Mouse (Mus musculus): ENCODE results near the gene Cript. TPM values are rescaled to one million over a fixed set of nuclear protein-coding genes. Genes with fewer than 3 reads are reported as not detected.

Gene Cript
- 18.4 and 20.4 TPM in 2 replicates for total RNA-seq (2012; rRNA removed)
- 43.1 and 47.7 TPM in 2 replicates for total RNA-seq (2014; rRNA removed)
- 31.4 and 34.8 TPM in 2 replicates for polyA plus RNA-seq (2012; ENCODE audit: insufficient read length, low read depth)

DNA sequence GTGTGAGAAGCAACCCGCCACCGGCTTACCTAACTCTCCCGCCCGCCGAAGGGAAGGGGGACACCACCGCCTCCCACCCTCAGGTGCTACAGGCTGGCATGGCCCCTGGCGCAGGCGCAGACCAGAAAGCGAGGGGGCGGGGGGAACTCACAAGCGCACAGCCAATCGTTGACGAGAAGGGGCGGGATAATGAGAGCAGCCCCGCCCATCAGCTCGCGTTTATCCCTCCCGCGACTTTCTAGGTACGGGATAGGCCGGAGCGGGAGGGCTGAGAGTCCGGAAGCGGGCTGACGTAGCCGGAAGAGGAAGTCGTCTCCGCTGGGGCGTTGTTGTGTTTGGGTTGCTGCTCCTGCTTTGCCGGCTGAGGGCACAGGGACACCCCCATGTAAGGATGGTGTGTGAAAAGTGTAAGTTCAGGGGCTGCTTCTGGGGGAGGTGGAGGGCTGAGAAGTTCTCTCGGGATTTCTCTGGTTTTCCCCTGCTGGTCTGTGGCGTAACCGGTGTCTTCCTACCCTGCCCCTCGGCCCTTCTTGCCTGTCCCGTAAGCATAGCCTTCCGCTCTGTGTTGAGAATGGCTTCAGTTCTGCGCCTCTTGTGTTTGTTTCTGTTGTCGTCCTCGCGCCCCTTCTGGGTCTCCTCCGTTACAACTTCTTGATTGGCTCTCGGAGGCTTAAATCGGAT lies at the start of gene Cript, which contains the start of gene Pigf:
Gene Cript (plus strand): TSS at position 282 of the 681 bp plus-strand sequence.
Gene Pigf (minus strand): TSS at position 138 of the 681 bp plus-strand sequence.
- peaks cover 28% of the 10 kb centered on the region for H3K79me2 ChIP-seq (replicated peaks; ENCODE audit: control insufficient read depth, extremely low read depth, insufficient read depth, poor library complexity, severe bottlenecking)
- peak; percentile 77; the same call in 1 of the 2 replicates for TF ChIP-seq TCF12 (IDR thresholded peaks at IDR 0.05; ENCODE audit: low read depth, low read length)
- TF ChIP-seq MAX (IDR thresholded peaks at IDR 0.05; ENCODE audit: low read length), result peak; percentile 57
- peak; percentile 78; the same call in 1 of the 2 replicates for TF ChIP-seq KAT2A (IDR thresholded peaks at IDR 0.05; ENCODE audit: insufficient replicate concordance, low read length)
- TF ChIP-seq CHD1 (IDR thresholded peaks at IDR 0.05; ENCODE audit: low read depth, low read length), result peak; percentile 66; the same call in 1 of the 2 replicates
- TF ChIP-seq ELF1 (IDR thresholded peaks at IDR 0.05; ENCODE audit: low read depth, low read length), result peak; percentile 99
- 0 out of 2 replicates have a peak, but pooled peaks have one; percentile 35 for TF ChIP-seq MYC (IDR thresholded peaks at IDR 0.05; ENCODE audit: low read depth, low read length)
- TF ChIP-seq SIN3A (IDR thresholded peaks at IDR 0.05; ENCODE audit: low read length), result peak; percentile 99
- TF ChIP-seq USF1 (IDR thresholded peaks at IDR 0.05; ENCODE audit: low read depth, low read length), result no peak
- TF ChIP-seq NELFE (IDR thresholded peaks at IDR 0.05; ENCODE audit: low read depth, low read length), result peak; percentile 68
- TF ChIP-seq MEF2A (IDR thresholded peaks at IDR 0.05; ENCODE audit: borderline replicate concordance, low read depth, low read length), result peak; percentile 36
- TF ChIP-seq ZMIZ1 (IDR thresholded peaks at IDR 0.05; ENCODE audit: low read depth, low read length), result peak; percentile 33; the same call in 1 of the 2 replicates
- TF ChIP-seq RCOR1 (conservative IDR thresholded peaks at IDR 0.05; ENCODE audit: low read depth, low read length), result no peak; the same call in 1 of the 2 replicates
- TF ChIP-seq E2F4 (IDR thresholded peaks at IDR 0.05; ENCODE audit: insufficient replicate concordance, low read depth, low read length), result peak; percentile 61; the same call in 1 of the 2 replicates
- TF ChIP-seq TBP (conservative IDR thresholded peaks at IDR 0.05; ENCODE audit: low read depth, low read length), result 0 out of 2 replicates have a peak, but pooled peaks have one; percentile 44
- TF ChIP-seq MAZ (IDR thresholded peaks at IDR 0.05; ENCODE audit: low read depth, low read length), result peak; percentile 91
- TF ChIP-seq RAD21 (IDR thresholded peaks at IDR 0.05; ENCODE audit: low read depth, low read length), result no peak
- TF ChIP-seq GABPA (IDR thresholded peaks at IDR 0.05; ENCODE audit: insufficient replicate concordance, low read depth, low read length), result no peak
- TF ChIP-seq CTCF (conservative IDR thresholded peaks at IDR 0.05 in 1 of 2, IDR thresholded peaks at IDR 0.05 in 1 of 2; ENCODE audit: low read depth in 2 of 2, low read length in 2 of 2), result no peak
- no peak for TF ChIP-seq JUND (conservative IDR thresholded peaks at IDR 0.05; ENCODE audit: low read depth, low read length)
- TF ChIP-seq POLR2AphosphoS2 (IDR thresholded peaks at IDR 0.05; ENCODE audit: low read depth, low read length), result no peak; the same call in 1 of the 2 replicates
- 0 out of 2 replicates have a peak, but pooled peaks have one; percentile 29 for TF ChIP-seq BHLHE40 (IDR thresholded peaks at IDR 0.05; ENCODE audit: low read depth, low read length)
- TF ChIP-seq SMC3 (IDR thresholded peaks at IDR 0.05; ENCODE audit: low read depth, low read length), result 0 out of 2 replicates have a peak, but pooled peaks have one; percentile 8
- TF ChIP-seq NRF1 (IDR thresholded peaks at IDR 0.05; ENCODE audit: low read depth, low read length), result peak; percentile 91
- TF ChIP-seq ETS1 (conservative IDR thresholded peaks at IDR 0.05; ENCODE audit: low read depth, low read length), result peak; percentile 78
- TF ChIP-seq ZKSCAN1 (IDR thresholded peaks at IDR 0.05; ENCODE audit: borderline replicate concordance, low read depth, low read length), result no peak
- peak; percentile 88 for TF ChIP-seq POLR2A (IDR thresholded peaks at IDR 0.05; ENCODE audit: low read depth, low read length)
- peak; percentile 36; the same call in 1 of the 2 replicates for TF ChIP-seq EP300 (IDR thresholded peaks at IDR 0.05; ENCODE audit: low read length)
- peak; percentile 93; the same call in 1 of the 2 replicates for TF ChIP-seq MXI1 (IDR thresholded peaks at IDR 0.05; ENCODE audit: low read depth, low read length)
- no peak; the same call in 1 of the 2 replicates for TF ChIP-seq CHD2 (IDR thresholded peaks at IDR 0.05; ENCODE audit: low read length)
- no peak for TF ChIP-seq USF2 (conservative IDR thresholded peaks at IDR 0.05; ENCODE audit: low read depth, low read length)
- TF ChIP-seq MAFK (IDR thresholded peaks at IDR 0.05; ENCODE audit: insufficient replicate concordance, low read length), result no peak
- TF ChIP-seq IRF4 (IDR thresholded peaks at IDR 0.05; ENCODE audit: low read depth, low read length), result peak; percentile 18; the same call in 1 of the 2 replicates
- TF ChIP-seq JUN (IDR thresholded peaks at IDR 0.05; ENCODE audit: insufficient read depth, low read depth, low read length), result no peak
- TF ChIP-seq PAX5 (IDR thresholded peaks at IDR 0.05; ENCODE audit: low read length), result no peak
- no peak for TF ChIP-seq UBTF (IDR thresholded peaks at IDR 0.05; ENCODE audit: low read depth, low read length)
- TF ChIP-seq ZC3H11A (IDR thresholded peaks at IDR 0.05; ENCODE audit: low read depth, low read length), result no peak
- TF ChIP-seq HCFC1 (IDR thresholded peaks at IDR 0.05; ENCODE audit: low read depth, low read length), result peak; percentile 86
- peak within 1 kb of the TSS; percentile 66 for H3K9ac ChIP-seq (ENCODE audit: insufficient read depth, low read depth)
- H3K27me3 ChIP-seq (replicated peaks), result no peaks in the 10 kb centered on the region
- peak; percentile 99 for DNase-seq (ENCODE audit: extremely low read depth)
- in situ Hi-C loops (cut with MboI; ENCODE audit: low pct_ligation_motif_present, low pct_unique_long_range_greater_than_20kb, low sequenced_read_pairs), result loop anchor here (25.0 kb wide), 1 partner anchor 538 kb away; no protein-coding TSS in a partner anchor
- H3K27ac ChIP-seq (ENCODE audit: insufficient read depth, low read depth), result peak within 1 kb of the TSS; percentile 11
- H3K4me3 ChIP-seq (replicated peaks in 1 of 3; ENCODE audit: low read depth in 2 of 3, low read length in 2 of 3, poor library complexity in 1 of 3), result peak within 1 kb of the TSS; percentile 72 to 91 (median 84)
- dilution Hi-C loops (cut with MboI; ENCODE audit: extremely low pct_ligation_motif_present, extremely low pct_unique_long_range_greater_than_20kb, low sequenced_read_pairs), result no loop called here
- peaks cover 16 to 31% of the 10 kb centered on the region in 2 experiments for H3K36me3 ChIP-seq (replicated peaks in 1 of 2; ENCODE audit: control insufficient read depth in 1 of 2, insufficient read depth in 1 of 2, low read length in 1 of 2)
- H3K4me1 ChIP-seq (ENCODE audit: control insufficient read depth in 1 of 2, insufficient read depth in 2 of 2), result peaks cover 5 to 19% of the 10 kb centered on the region in 2 experiments
- peak within 1 kb of the TSS; percentile 93 for H3K4me2 ChIP-seq (ENCODE audit: insufficient read depth, low read depth, poor library complexity, severe bottlenecking)
- peaks cover 4% of the 10 kb centered on the region for H3K9me3 ChIP-seq (replicated peaks; ENCODE audit: low read length)
